Mouse (Mus musculus): ENCODE data around the gene Prpf6. TPM values are rescaled to one million over a fixed set of nuclear protein-coding genes. Genes with fewer than 3 reads are reported as not detected.
A peak's percentile ranks its signal among the peaks of the same experiment; 100 is the strongest.

Gene Prpf6
- total and polyA plus RNA-seq, 3 experiments = 58.7 to 69.4 TPM; not detected in 1

GRCm38 (mm10) chr2:181677755-181678098 is 86.1 kb downstream of the Prpf6 start:
- TF ChIP-seq POLR2A (IDR thresholded peaks at IDR 0.05; ENCODE audit: control insufficient read depth in 1 of 2, insufficient read depth in 1 of 2, low read depth in 1 of 2, low read length in 2 of 2, poor library complexity in 1 of 2) = no peak
- peaks cover 0 to 3% of the 10 kb centered on the region in 2 experiments; a peak in 1 of 4 replicates for H3K27me3 ChIP-seq (ENCODE audit: control insufficient read depth in 1 of 2, insufficient read depth in 2 of 2, low read length in 2 of 2)
- no peaks in the 10 kb centered on the region for H3K9me3 ChIP-seq (replicated peaks; ENCODE audit: insufficient read depth, low read length)
- no peak overlapping the region for H3K9ac ChIP-seq (ENCODE audit: control insufficient read depth, low read depth, low read length, poor library complexity, severe bottlenecking)
- no peak overlapping the region for H3K27ac ChIP-seq (ENCODE audit: control insufficient read depth, low read depth, low read length)
- peaks cover 0 to 21% of the 10 kb centered on the region in 2 experiments for H3K4me1 ChIP-seq (ENCODE audit: control insufficient read depth in 1 of 2, insufficient read depth in 2 of 2, low read length in 2 of 2)
- H3K4me3 ChIP-seq (ENCODE audit: control insufficient read depth in 1 of 2, insufficient read depth in 1 of 2, low read depth in 2 of 2, low read length in 2 of 2) = no peak overlapping the region
- H3K36me3 ChIP-seq (ENCODE audit: control insufficient read depth in 1 of 2, insufficient read depth in 2 of 2, low read length in 2 of 2) = peaks cover 0 to 10% of the 10 kb centered on the region in 2 experiments; a peak in 2 of 4 replicates
- H3K79me2 ChIP-seq (ENCODE audit: control insufficient read depth, insufficient read depth, low read length, poor library complexity) = peaks cover 6% of the 10 kb centered on the region; the same call in 1 of the 2 replicates
- no peak for DNase-seq (ENCODE audit: low read depth, low spot score)

GRCm38 (mm10) chr2:181678780-181679179 is 87.1 kb downstream of the Prpf6 start:
- Histone ChIP-seq H3K27me3 (ENCODE audit: control insufficient read depth in 1 of 2, insufficient read depth in 2 of 2, low read length in 2 of 2) (no peaks in the 10 kb centered on the region), H3K4me3 (ENCODE audit: control insufficient read depth in 1 of 2, insufficient read depth in 1 of 2, low read depth in 2 of 2, low read length in 2 of 2) (no peak overlapping the region), H3K4me1 (ENCODE audit: control insufficient read depth in 1 of 2, insufficient read depth in 2 of 2, low read length in 2 of 2) (peaks cover 0 to 21% of the 10 kb centered on the region in 2 experiments), H3K36me3 (ENCODE audit: control insufficient read depth in 1 of 2, insufficient read depth in 2 of 2, low read length in 2 of 2) (peaks cover 0 to 10% of the 10 kb centered on the region in 2 experiments; a peak in 2 of 4 replicates), H3K79me2 (ENCODE audit: control insufficient read depth, insufficient read depth, low read length, poor library complexity) (peaks cover 6% of the 10 kb centered on the region; the same call in 1 of the 2 replicates), H3K9ac (ENCODE audit: control insufficient read depth, low read depth, low read length, poor library complexity, severe bottlenecking) (no peak overlapping the region; the same call in 1 of the 2 replicates), H3K27ac (ENCODE audit: control insufficient read depth, low read depth, low read length) (no peak overlapping the region), H3K9me3 (replicated peaks; ENCODE audit: insufficient read depth, low read length) (no peaks in the 10 kb centered on the region)
- peak; percentile 90 for DNase-seq (ENCODE audit: low read depth, low spot score)
- TF ChIP-seq KAT2A (conservative IDR thresholded peaks at IDR 0.05; ENCODE audit: low read depth, low read length) (no peak), BHLHE40 (IDR thresholded peaks at IDR 0.05; ENCODE audit: borderline replicate concordance, low read depth, low read length) (peak; percentile 27; the same call in 1 of the 2 replicates), TBP (IDR thresholded peaks at IDR 0.05; ENCODE audit: low read depth, low read length) (0 out of 2 replicates have a peak, but pooled peaks have one; percentile 34), MAX (IDR thresholded peaks at IDR 0.05; ENCODE audit: low read length) (no peak), TCF12 (IDR thresholded peaks at IDR 0.05; ENCODE audit: low read depth, low read length) (no peak), ELF1 (IDR thresholded peaks at IDR 0.05; ENCODE audit: low read depth, low read length) (0 out of 2 replicates have a peak, but pooled peaks have one; percentile 10), MAFK (IDR thresholded peaks at IDR 0.05; ENCODE audit: borderline replicate concordance, low read depth, low read length) (no peak), ZC3H11A (IDR thresholded peaks at IDR 0.05; ENCODE audit: low read depth, low read length) (peak; percentile 62), EP300 (IDR thresholded peaks at IDR 0.05; ENCODE audit: low read depth in 1 of 2, low read length in 2 of 2) (no peak), USF1 (IDR thresholded peaks at IDR 0.05; ENCODE audit: low read depth, low read length) (no peak), CTCF (IDR thresholded peaks at IDR 0.05 in 2 of 3, conservative IDR thresholded peaks at IDR 0.05 in 1 of 3; ENCODE audit: control insufficient read depth in 1 of 3, insufficient read depth in 1 of 3, low read depth in 2 of 3, low read length in 3 of 3, poor library complexity in 1 of 3, severe bottlenecking in 1 of 3) (peak; percentile 88 to 100 (median 94)), SMC3 (IDR thresholded peaks at IDR 0.05; ENCODE audit: low read depth, low read length) (peak; percentile 80), POLR2AphosphoS2 (IDR thresholded peaks at IDR 0.05; ENCODE audit: low read length) (no peak), RCOR1 (IDR thresholded peaks at IDR 0.05; ENCODE audit: low read depth, low read length) (no peak), TAL1 (IDR thresholded peaks at IDR 0.05; ENCODE audit: low read length) (no peak), MYC (IDR thresholded peaks at IDR 0.05; ENCODE audit: low read depth, low read length) (no peak), RAD21 (IDR thresholded peaks at IDR 0.05; ENCODE audit: low read depth, low read length) (peak; percentile 96), MYB (IDR thresholded peaks at IDR 0.05; ENCODE audit: low read depth, low read length) (no peak), MAZ (IDR thresholded peaks at IDR 0.05; ENCODE audit: low read depth, low read length) (no peak), ZMIZ1 (IDR thresholded peaks at IDR 0.05; ENCODE audit: low read depth, low read length) (no peak), HCFC1 (IDR thresholded peaks at IDR 0.05; ENCODE audit: low read depth, low read length) (peak; percentile 62), GABPA (IDR thresholded peaks at IDR 0.05; ENCODE audit: low read depth, low read length) (no peak), ZNF384 (IDR thresholded peaks at IDR 0.05; ENCODE audit: low read depth, low read length) (peak; percentile 49; the same call in 1 of the 2 replicates), E2F4 (IDR thresholded peaks at IDR 0.05; ENCODE audit: borderline replicate concordance, low read depth, low read length) (no peak), MEF2A (IDR thresholded peaks at IDR 0.05; ENCODE audit: extremely low read depth, insufficient replicate concordance, low read depth, low read length, poor library complexity, severe bottlenecking) (no peak), CHD1 (IDR thresholded peaks at IDR 0.05; ENCODE audit: low read depth, low read length) (no peak), JUND (IDR thresholded peaks at IDR 0.05; ENCODE audit: low read depth, low read length) (no peak), USF2 (IDR thresholded peaks at IDR 0.05; ENCODE audit: borderline replicate concordance in 1 of 2, insufficient read depth in 1 of 2, low read depth in 1 of 2, low read length in 2 of 2) (no peak), CHD2 (IDR thresholded peaks at IDR 0.05; ENCODE audit: low read length) (no peak), ZKSCAN1 (IDR thresholded peaks at IDR 0.05; ENCODE audit: low read depth, low read length) (no peak), ETS1 (IDR thresholded peaks at IDR 0.05; ENCODE audit: low read depth, low read length) (no peak), POLR2A (IDR thresholded peaks at IDR 0.05; ENCODE audit: control insufficient read depth in 1 of 2, insufficient read depth in 1 of 2, low read depth in 1 of 2, low read length in 2 of 2, poor library complexity in 1 of 2) (no peak)
